Mouse (Mus musculus) WW6 (cell line): ENCODE measurements around the gene Adam1a.

ENCODE experiments used
- DNase-seq: peaks from one replicate; pipeline ENCODE4 v3.0.0-alpha.2; 2013; ENCODE audit warnings: low read depth, low spot score

Adam1a gene

DNA sequence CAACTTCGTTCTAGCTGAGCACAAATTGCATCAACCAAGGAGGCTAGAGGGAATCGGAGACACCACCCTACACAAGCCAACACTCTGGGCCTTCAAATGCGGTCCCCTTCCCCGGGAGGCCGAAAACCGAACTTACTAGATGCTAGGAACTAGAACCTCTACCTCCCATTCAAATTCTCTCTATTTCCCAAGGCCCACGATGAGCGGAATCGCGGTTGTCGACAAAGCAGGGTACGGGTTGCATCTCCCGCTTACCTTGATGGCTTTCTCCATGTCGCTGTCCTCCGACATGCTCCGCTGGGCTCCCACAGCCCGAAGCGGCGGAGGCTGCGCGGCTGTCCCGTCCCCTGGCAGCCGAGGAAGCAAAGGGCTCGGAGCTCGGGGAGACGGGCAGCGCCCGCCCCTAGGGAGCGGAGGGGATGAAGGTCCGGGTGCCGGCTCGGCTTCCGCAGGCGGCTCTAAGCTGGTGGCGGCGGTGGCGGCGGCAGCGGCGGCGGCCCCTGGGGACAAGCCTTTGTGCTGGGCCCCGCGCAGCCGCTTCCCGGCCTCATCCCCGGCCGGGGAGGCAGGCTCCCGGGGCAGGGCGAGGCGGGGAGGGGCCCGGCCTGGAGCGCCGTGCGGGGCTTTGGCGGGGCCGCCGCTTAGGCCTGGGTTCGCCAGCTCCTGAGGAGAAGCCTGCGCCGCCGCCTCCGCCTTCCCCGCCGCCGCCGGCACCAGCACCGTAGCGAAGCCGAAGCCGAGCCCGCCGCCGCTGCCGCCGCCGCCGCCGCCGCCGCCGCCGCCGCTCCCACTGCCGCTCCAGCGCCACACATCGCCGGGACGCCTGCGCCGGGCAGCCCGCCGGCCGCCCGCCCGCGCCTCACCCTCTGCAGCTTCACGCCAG is at the start of gene Adam1a, which contains the start of gene Gm42878:
TSS of gene Adam1a (minus strand) at position 573 of the 883 bp plus-strand sequence.
TSS of gene Gm42878 (minus strand) at position 573 of the 883 bp plus-strand sequence.
- DNase-seq = no peak

DNA sequence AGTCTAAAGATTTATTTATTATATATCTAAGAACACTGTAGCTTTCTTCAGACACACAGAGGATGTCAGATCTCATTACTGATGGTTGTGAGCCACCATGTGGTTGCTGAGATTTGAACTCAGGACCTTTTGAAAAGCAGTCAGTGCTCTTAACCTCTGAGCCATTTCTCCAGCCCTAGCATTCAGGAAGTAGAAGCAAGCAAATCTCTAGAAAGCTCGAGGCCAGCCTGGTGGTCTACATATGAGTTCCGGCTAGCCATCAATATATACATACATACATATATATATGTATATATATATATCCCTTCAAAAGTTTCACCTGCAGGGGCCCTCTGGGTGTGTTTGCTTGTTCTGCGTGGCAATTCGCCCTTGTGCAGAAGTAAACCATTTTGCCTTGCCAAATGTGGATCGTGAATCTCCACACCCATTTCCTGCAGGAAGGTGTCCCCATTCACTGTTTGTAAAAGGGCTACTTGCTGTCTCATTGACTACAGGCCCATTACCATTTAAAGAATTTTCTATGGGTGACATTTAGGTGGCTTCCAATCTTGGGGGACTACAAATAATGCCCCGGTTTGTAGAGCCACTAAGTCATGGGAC is 49.5 kb upstream of the Adam1a start:
- DNase-seq = no peak

DNA sequence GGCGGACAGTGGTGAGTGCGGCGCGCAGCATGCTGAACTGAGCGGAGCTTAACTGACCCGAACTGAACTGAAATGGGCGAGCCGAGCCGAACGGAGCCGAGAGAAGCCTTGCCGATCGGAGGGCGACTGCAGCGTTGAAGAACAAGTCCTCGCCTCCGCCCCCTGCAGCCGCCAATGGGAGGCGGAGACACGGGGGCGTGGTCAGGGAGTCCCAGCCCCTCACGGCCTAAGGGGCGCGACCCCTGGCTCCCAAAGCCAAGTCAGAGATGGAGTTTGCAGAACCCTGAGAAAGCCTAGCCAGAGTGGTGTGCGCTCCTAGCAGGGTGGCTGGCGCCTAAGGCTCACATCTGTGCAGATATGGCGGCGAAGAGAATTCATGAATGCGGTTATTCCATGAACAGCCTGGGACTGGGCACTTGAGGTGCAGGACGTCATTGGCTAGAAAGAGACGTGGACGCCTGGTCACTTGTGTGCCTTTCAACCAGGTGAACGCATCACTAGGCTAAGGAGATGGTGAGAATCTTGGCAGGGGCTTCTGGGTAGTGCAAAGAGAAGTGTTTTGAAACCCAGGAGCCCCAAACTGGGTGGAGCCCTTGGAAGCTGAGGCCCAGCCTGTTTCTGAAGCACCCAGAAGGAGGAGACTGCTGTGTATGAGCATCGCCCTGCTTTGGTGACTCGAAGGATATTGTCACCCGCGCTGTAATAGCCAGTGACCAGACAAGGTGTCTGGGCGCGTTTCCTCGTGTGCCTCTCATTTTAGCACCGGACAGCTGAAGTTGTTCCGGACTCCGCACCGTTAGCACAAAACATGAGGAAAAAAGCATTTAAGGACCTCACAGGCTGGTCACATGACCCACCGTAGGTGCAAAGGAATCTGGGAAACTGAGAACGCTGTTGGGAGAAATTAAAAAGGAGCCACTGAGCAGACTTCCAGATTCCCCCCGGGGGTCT is 48.4 kb upstream of the Adam1a start, which contains the start of gene Aldh2:
TSS of gene Aldh2 (minus strand) at position 374 of the 951 bp plus-strand sequence.
- DNase-seq = peak; percentile 80

DNA sequence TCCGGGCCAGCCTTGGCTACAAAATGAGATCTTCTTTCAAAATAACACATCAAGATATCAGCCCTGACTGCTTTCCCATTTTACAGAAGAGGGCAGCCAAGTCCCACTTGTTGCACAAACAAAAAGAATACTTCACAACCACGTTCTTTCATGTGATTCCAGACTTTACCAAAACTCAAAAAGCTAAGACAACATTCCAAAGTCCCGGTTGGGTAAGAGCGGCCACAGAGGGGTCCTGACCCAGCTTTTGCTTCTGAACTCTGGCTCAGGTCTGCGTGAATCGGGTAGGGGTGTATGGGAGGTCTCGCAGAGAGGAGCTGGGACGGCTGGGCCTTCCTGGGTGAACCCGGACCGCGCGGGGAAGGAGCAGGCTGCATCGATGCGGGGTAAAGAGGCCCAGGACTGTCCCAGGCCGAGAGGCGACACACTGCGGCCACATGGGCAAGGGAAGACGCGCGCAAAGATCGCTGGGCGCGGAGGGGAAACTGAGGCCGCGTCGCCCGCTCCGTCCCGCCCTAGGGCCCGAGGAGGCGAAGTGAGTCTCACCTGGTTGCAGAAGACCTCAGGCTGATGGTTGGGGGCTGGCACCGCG is 47.6 kb upstream of the Adam1a start:
- no peak for DNase-seq

DNA sequence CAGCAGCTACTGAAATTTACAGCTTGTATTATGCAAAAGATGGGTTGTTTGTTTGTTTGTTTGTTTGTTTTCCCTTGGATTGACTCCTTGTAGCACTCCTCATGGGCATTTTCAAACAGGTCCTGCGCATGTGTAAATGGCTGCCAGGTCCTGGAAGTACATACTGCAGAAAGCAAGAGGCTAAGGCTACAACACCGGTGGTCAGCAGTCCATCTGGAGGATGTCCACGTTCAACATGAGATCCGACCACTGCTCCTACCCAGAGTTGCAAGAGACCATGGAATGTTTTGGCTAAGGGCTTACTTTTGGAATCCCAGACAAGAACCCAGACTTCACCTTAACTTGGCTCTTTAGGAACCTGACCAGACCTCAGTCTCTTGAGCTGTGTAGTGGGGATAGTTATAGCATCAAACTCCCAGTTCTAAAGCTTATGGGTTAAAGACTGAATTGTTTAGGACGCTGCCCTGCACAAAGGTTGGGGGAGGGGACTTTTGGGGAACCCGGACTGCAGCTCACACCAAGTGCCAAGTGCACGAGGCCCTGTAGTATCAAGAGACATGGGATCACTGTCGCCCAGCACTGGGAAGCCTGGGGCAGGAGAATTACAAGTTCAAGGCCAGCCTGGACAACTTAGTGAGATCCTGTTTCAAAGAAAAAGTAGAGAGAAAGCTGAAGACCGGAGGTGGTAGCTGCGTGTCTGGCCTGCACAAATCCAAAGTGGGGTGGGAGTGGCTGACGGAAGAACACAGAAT is 47.0 kb upstream of the Adam1a start:
- no peak for DNase-seq

DNA sequence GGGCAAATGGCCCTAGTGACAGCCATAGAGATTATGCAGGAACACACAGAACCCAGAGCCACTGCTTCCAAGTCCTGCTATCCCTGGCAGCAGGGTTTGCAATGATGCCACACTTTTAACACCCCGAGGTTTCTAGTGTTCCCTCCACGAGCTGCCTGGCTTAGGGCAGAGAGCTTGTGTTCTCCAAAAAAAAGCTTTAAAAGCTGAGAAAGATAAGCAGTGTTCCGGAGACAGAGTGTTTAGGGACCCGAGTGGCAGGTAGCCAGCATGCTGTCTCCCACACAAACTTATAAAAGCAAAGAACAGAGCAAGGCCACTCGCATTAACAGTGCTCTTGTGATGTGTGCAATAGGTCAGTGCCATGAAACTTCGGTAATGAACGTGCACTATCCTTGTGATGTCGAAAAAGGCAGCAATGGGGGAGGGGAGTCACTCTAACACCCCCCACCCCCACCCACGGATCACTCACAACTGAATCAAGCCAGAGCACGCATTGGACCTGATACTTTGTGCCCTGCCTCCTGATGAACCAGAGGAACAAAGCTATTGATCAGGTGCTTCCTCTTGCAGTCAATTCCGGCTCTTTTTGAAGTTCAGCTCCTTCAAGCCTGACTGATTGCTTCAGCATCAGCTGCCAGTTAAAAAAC is 46.3 kb upstream of the Adam1a start:
- DNase-seq = no peak

DNA sequence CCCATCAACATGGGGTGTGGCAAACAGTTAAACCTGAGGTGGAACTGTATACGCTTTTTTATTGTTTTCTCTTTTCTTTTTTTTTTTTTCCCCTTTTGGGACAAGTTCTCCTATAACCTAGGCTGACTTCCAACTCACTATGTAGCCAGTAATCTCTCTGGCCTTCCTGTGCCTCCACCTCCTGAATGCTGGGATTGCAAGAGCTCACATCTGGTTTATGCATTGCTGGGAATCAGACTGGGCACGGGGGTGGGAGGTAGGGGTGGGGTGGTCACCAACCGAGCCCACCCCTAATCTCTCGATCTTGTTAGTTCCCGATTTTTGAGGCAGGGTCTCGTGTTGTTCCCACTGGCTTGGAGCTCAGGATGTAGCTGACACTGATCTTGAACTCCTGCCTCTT is 44.6 kb upstream of the Adam1a start:
- no peak for DNase-seq

DNA sequence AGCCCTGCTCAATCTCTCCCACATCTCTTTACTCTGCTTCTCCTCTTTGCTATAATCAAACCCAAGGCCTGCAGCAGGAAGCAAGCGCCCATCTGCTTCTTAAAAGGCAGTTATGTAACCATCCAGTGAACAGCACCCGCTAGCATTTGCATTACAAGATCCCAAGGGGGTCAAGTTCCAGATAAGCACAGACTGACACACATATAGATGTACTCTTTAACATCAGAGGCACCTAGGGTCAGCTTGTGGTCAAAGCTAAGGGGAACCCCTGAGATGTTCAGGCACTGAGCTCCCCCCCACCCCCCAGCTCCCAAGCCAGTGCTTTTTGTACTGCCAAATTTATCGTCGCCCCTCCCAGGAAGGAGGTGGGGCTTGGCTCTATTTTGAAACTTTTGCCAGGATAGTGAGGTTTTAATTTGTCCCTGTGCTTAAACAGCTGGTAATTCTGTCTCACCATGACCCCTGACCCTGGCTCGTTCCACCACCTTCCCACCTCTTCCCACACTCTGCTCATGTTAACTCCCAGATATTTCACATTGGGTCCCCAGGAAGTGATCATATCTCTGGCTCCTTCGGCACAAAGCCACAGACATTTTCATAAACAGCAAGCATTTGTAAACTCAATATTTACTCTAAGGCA is 41.2 kb upstream of the Adam1a start:
- no peak for DNase-seq

DNA sequence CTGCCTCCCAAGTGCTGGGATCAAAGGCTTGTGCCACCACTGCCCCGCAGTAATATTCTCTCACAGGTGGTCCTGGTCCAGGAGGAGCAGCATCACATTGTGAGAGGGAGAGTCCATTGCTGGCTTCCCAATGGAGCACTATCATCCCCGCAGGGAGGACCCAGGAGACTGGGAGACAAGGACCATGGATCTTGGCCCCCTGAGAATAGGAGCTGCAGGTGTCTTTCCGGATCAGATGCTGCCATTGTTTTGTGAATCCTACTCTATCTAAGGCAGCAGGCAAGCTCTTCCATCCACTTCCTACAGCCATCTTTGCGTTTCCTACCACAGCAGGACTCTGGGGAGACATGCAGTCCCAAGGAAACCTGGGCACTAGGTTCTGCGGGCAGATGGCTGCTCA is 40.4 kb upstream of the Adam1a start:
- no peak for DNase-seq

DNA sequence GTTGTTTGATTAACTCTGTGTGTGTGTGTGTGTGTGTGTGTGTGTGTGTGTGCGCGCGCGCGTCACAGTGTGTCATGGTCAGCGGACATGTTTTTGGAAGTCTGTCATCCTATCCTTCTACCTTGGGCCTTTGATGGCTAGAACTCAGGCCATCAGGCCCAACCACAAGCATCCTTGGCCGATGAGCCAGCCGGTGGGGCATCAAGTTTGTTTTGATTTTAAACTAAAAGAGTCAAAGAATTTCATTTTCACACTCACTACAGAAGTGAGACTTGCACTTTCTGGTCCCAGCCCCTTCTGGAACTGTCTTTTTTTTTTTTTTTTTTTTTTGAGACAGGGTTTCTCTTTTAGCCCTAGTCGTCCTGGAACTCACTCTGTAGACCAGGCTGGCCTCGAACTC is 39.7 kb upstream of the Adam1a start:
- no peak for DNase-seq

DNA sequence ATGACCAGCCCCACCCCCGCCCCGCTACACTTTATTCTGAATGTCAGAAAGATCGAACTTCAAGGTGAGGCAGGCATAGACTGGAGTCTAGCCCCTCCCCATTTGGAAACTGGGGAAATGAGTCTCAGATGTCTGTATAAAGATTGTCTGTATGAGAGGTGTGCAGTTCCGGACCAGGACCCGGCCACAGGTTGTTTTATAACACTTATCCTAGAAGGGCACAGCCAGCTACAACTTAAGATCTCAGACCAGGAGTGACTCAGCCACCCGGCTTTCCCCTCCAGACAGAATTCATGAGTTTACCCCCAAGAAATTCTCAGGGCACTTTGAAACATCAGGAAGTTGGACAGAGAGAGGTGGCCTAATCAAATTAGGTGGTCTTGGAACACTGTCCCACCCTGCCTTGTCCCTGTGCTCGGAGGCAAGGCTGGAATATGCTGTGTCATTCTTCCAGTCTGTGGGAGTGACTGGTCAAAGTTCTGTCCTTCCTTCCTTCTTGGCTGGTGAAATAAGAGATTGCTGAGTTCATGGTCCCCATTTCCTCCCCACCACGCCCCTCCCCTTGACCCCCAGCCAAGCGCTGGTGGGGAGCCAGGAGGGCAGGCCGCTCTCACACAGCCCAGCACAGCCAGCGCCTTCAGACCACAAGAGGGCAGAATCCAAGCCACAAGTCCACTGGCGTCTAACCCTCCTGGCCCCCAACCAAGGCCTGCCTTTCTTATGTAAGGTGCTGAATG is 38.7 kb upstream of the Adam1a start:
- peak; percentile 57 for DNase-seq

DNA sequence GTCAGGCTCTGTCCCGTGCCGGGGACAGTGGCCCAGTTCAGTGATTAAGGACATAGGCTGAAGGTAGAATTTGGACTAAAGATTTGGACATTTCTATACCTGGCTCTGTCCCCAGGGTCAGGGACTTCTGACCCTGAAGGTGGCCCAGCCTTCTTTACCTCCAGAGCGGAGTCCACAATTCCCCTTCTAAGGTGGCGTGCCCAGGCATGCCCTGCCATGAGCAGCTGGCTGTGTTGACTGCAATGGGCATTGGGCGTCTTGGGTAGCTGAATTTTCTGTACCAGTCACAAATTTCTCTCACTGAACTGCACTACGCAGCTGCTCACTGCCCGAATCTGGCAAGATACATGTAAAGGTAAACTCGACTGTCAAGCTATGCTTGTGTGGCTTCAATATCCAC is 36.7 kb upstream of the Adam1a start:
- DNase-seq = no peak

DNA sequence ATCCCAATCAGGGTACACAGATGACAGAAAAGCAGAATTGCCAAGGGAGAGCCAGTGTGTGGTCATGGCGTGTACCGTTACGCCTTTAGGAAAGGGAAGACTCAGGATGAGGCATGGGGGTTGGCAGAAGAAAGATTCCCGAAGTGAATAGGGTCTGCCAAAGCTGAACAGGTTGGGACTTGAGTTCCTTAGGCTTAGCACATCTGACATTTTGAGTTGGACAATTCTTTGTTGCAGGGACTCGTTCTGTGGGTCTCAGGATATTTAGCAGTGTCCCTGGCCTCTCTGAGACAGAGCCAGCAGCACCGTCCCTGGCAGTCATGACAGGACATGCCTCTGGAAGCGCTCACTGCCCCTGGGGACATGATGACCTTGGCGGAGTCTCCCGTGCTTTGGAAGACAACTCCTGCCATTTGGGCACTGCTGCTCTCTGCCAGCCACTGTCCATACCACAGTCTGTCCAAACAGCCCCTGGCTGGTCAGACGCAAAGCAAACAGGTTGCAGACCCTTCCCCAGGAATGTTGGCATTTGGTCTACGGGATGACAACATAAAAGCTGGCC is 31.7 kb upstream of the Adam1a start:
- DNase-seq = no peak

DNA sequence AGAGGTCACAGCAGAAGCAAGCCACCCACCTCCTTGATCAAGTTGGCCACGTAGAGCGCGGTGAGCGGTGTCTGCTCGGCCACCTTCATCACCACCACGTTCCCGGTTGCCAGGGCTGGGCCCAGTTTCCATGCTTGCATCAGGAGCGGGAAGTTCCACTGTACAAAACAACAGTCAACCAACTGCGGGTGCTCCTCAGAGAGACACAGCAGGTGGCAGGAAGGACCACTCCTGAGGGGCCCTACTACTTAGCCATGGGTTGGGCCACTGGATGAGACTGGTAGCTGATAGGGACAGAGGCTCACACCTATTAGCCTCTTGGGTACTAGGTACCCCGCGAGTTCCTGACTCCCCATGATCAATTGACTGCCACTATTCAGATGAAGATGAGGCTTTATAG is 30.6 kb upstream of the Adam1a start:
- no peak for DNase-seq

DNA sequence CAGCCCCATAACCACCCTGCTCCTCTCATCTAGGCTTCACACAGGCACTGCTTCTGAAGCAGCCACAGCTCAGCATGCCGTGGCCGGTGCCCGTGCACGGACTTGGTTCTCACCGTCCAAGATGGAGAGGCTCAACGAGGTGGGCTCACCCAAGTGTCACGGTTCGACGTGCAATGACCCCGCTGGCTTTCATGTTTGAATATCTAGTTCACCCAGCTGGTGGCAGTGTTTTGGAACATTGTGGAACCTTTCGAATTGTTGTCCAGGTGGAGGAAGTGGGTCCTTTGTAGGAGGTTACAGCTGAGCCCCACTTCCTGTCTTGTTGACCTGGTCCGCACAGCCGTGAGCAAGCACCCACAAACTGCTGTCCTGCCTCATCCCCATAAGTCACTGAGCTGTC is 28.9 kb upstream of the Adam1a start:
- DNase-seq = no peak

DNA sequence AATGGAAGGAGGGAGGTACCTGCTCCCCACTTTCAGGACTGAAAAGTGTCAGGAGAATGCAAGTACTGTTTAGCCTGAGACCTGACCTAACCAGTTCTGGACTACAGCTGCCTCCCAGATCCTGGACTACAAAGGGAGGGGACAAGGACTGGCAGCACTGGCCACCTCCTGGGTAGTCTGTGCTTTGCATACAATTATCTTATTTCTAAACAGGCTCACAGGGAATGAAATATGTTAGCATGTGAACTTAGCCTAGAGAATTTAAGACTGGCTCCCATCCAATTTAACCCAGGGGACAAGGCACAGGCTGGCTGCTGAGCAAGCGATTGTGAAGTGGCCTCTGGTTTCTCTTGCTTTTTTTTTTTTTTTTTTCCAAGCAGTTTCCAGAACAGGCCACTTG is 25.5 kb upstream of the Adam1a start:
- no peak for DNase-seq

DNA sequence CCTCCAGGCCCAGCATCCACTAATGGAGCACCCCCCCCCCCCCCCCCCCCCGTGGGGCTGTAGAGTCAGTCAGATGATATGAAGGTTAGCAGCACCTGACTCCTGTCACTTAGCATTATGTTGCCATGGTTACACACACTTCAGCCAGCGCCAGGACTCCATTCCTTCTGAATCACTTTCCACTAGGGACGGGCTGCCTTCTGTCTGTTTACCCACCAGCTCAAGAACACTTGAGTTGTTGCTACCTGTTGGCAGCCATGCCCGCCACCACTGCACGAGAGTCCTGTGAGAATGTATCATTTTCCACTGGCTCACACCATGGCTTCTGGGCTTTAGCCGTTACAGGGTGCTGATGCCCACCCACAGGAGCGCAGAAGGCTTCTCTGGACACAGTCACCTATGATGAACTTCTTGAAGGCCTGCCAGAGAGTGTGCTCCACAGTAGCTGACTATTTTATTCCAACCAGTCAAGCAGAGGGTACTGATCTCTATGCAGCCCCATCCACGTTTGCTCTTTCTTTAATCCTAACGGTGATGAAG is 24.7 kb upstream of the Adam1a start:
- no peak for DNase-seq

DNA sequence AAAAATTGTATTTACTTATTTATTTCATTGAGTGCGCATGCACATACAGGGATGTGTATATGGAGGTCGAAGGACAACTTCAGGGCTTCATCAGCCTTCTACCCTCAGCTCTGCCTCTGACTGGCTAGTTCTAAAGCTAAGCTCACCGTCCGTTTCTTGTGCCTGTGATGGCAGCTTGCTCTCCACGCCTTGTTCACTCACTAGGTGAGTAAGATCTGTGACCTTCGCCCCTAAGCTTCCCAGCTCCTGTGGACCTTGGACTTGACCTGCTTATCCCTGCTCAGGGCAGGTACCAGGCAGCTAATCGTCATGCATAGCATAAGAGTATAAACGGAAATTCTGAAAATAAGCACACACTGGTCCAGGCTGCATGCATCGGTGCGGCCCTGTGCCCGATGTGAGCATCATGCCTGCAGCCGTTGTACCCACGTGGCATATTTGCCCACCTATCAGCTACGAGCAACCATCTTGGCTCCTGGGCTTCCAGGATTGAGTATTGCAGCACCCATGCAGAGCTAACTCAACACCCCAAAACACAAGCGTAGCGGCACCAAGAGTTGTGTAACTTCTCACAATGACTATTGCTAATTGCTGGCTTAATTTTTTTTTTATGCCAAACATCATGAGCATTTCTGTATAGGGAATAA is 20.9 kb upstream of the Adam1a start:
- no peak for DNase-seq
